Mouse (Mus musculus): ENCODE results near the gene Slc17a1.
A peak's percentile ranks its signal among the peaks of the same experiment; 100 is the strongest.

Gene Slc17a1

GRCm38 (mm10) chr13:23867405-23867804, at the start of gene Slc17a1:
Slc17a1 (plus strand) TSS chr13:23867750.
- no peak for DNase-seq (ENCODE audit: low spot score)

- no peak for DNase-seq (ENCODE audit: low spot score)
Measured at GRCm38 (mm10) chr13:23820179-23820940, 47.2 kb upstream of the Slc17a1 start.

- DNase-seq (ENCODE audit: low spot score), result no peak
Measured at GRCm38 (mm10) chr13:23822213-23822612, 45.3 kb upstream of the Slc17a1 start.

GRCm38 (mm10) chr13:23826606-23827005, 40.9 kb upstream of the Slc17a1 start:
- DNase-seq (ENCODE audit: low spot score), result no peak

GRCm38 (mm10) chr13:23833053-23833452, 34.5 kb upstream of the Slc17a1 start:
- peak; percentile 80 for DNase-seq (ENCODE audit: low spot score)

GRCm38 (mm10) chr13:23834836-23835235, 32.7 kb upstream of the Slc17a1 start:
- DNase-seq (ENCODE audit: low spot score), result no peak

- no peak for DNase-seq (ENCODE audit: low spot score)
Measured at GRCm38 (mm10) chr13:23836630-23837029, 30.9 kb upstream of the Slc17a1 start.

GRCm38 (mm10) chr13:23839308-23839707, 28.2 kb upstream of the Slc17a1 start, which contains the start of gene Slc17a3:
Slc17a3 (plus strand) TSS chr13:23839434.
- DNase-seq (ENCODE audit: low spot score), result no peak

GRCm38 (mm10) chr13:23845851-23846250, 21.7 kb upstream of the Slc17a1 start:
- no peak for DNase-seq (ENCODE audit: low spot score)

- DNase-seq (ENCODE audit: low spot score), result no peak
Measured at GRCm38 (mm10) chr13:23849299-23849698, 18.3 kb upstream of the Slc17a1 start.

GRCm38 (mm10) chr13:23856401-23856800, 11.1 kb upstream of the Slc17a1 start:
- DNase-seq (ENCODE audit: low spot score), result no peak

GRCm38 (mm10) chr13:23861815-23862214, 5.7 kb upstream of the Slc17a1 start:
- DNase-seq (ENCODE audit: low spot score), result no peak

GRCm38 (mm10) chr13:23864711-23865110, 2.8 kb upstream of the Slc17a1 start:
- no peak for DNase-seq (ENCODE audit: low spot score)

- DNase-seq (ENCODE audit: low spot score), result no peak
Measured at GRCm38 (mm10) chr13:23866086-23866710, 1.4 kb upstream of the Slc17a1 start.

- DNase-seq (ENCODE audit: low spot score), result no peak
Measured at GRCm38 (mm10) chr13:23867000-23867399, 550 bp upstream of the Slc17a1 start.

- DNase-seq (ENCODE audit: low spot score), result no peak
Measured at GRCm38 (mm10) chr13:23868790-23869533, 1.4 kb downstream of the Slc17a1 start.

GRCm38 (mm10) chr13:23869996-23870395, 2.4 kb downstream of the Slc17a1 start:
- DNase-seq (ENCODE audit: low spot score), result no peak

- no peak for DNase-seq (ENCODE audit: low spot score)
Measured at GRCm38 (mm10) chr13:23873141-23873540, 5.6 kb downstream of the Slc17a1 start.

GRCm38 (mm10) chr13:23879106-23879505, 11.6 kb downstream of the Slc17a1 start:
- DNase-seq (ENCODE audit: low spot score), result no peak

- no peak for DNase-seq (ENCODE audit: low spot score)
Measured at GRCm38 (mm10) chr13:23879636-23880035, 12.1 kb downstream of the Slc17a1 start.

GRCm38 (mm10) chr13:23885540-23885939, 18.0 kb downstream of the Slc17a1 start:
- DNase-seq (ENCODE audit: low spot score), result peak; percentile 51

GRCm38 (mm10) chr13:23887026-23887725, 19.6 kb downstream of the Slc17a1 start:
- no peak for DNase-seq (ENCODE audit: low spot score)

Measured in embryo, embryonic 10.5 days (tissue).